Mouse (Mus musculus): ENCODE measurements at regions not wholly inside any gene's neighbourhood (a gene's known extent, or its start where the extent isn't known, plus 50 kb on each side); places are given as distances from the start of the nearest gene placed in this dataset.

- H3K79me3 ChIP-seq (ENCODE audit: low read depth): no peaks in the 10 kb centered on the region
- TF ChIP-seq CTCF (IDR thresholded peaks at IDR 0.05; ENCODE audit: control insufficient read depth, insufficient read depth, insufficient read length) (no peak), FOSL1 (IDR thresholded peaks at IDR 0.05; ENCODE audit: insufficient read depth, low read length, poor library complexity, severe bottlenecking) (no peak), MAX (IDR thresholded peaks at IDR 0.05) (no peak), USF1 (IDR thresholded peaks at IDR 0.05; ENCODE audit: low read depth) (no peak), CEBPB (IDR thresholded peaks at IDR 0.05; ENCODE audit: low read depth) (no peak), MYOG (IDR thresholded peaks at IDR 0.05; ENCODE audit: control insufficient read depth, extremely low read depth, insufficient read length) (no peak), MYOD1 (IDR thresholded peaks at IDR 0.05; ENCODE audit: control insufficient read depth, insufficient read length, low read depth) (no peak)
- H3K79me2 ChIP-seq (ENCODE audit: control insufficient read depth, insufficient read depth): no peaks in the 10 kb centered on the region
- H3K36me3 ChIP-seq (ENCODE audit: control insufficient read depth, insufficient read depth): no peaks in the 10 kb centered on the region
- H3ac ChIP-seq (ENCODE audit: control insufficient read depth, insufficient read length, low read depth): no peak overlapping the region
- H3K4me3 ChIP-seq (ENCODE audit: insufficient read depth, poor library complexity, severe bottlenecking): no peak overlapping the region
- no peaks in the 10 kb centered on the region for H3K27me3 ChIP-seq (ENCODE audit: control insufficient read depth, insufficient read depth, insufficient read length)
These were observed 51.1 kb upstream of the Adra1b start for GRCm38 (mm10) chr11:43952151-43952550.

DNA sequence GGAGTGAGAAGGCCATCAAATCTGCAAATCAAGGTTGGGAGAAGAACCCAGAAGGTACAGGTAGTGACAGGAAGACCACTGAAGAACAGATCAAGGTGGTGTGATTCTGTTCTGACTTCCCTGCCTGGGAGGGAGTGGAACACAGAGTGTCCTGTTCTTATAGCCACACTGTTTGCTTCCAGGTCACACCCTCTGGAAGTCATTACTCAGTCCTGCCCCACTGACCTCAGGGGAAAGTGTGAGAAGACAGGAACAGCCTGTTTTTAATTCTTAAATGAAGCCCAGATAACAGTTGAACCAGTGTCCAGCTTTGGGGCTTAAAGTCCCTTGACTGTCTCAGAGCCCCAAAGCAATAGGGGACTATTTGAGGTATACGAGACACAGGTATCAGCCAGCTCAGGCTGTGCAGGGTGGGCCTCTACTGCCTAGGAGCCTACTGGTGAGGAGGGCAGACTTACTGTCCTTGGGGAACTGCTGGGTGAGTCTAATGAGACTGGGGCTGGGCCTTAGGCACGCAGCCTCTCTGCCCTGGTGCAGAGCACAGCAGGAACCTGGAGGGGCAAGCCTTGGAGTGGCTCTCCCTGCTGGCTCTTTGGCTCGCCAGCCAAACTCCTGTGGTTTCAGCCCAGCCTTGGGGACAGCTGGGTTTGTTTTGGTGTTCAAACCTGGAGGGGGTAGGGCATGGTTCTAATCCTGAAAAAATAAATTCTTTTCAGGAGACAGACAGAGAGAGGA, 57.4 kb upstream of the Adra1b start:
- Histone ChIP-seq H3K4me3 (ENCODE audit: insufficient read depth, poor library complexity, severe bottlenecking) (no peak overlapping the region), H3K79me3 (ENCODE audit: low read depth) (no peaks in the 10 kb centered on the region), H3K79me2 (ENCODE audit: control insufficient read depth, insufficient read depth) (no peaks in the 10 kb centered on the region), H3ac (ENCODE audit: control insufficient read depth, insufficient read length, low read depth) (no peak overlapping the region), H3K27me3 (ENCODE audit: control insufficient read depth, insufficient read depth, insufficient read length) (no peaks in the 10 kb centered on the region), H3K36me3 (ENCODE audit: control insufficient read depth, insufficient read depth) (no peaks in the 10 kb centered on the region)
- peak; percentile 32 for TF ChIP-seq MYOD1 (IDR thresholded peaks at IDR 0.05; ENCODE audit: control insufficient read depth, insufficient read length, low read depth)
- no peak for TF ChIP-seq FOSL1 (IDR thresholded peaks at IDR 0.05; ENCODE audit: insufficient read depth, low read length, poor library complexity, severe bottlenecking)
- TF ChIP-seq USF1 (IDR thresholded peaks at IDR 0.05; ENCODE audit: low read depth): no peak

- no peaks in the 10 kb centered on the region for H3K79me2 ChIP-seq (ENCODE audit: control insufficient read depth, insufficient read depth)
- H3K36me3 ChIP-seq (ENCODE audit: control insufficient read depth, insufficient read depth): no peaks in the 10 kb centered on the region
- TF ChIP-seq MYOG (IDR thresholded peaks at IDR 0.05; ENCODE audit: control insufficient read depth, extremely low read depth, insufficient read length) (no peak), FOSL1 (IDR thresholded peaks at IDR 0.05; ENCODE audit: insufficient read depth, low read length, poor library complexity, severe bottlenecking) (no peak), USF1 (IDR thresholded peaks at IDR 0.05; ENCODE audit: low read depth) (no peak), CTCF (IDR thresholded peaks at IDR 0.05; ENCODE audit: control insufficient read depth, insufficient read depth, insufficient read length) (no peak), MYOD1 (IDR thresholded peaks at IDR 0.05; ENCODE audit: control insufficient read depth, insufficient read length, low read depth) (no peak)
- no peaks in the 10 kb centered on the region for H3K79me3 ChIP-seq (ENCODE audit: low read depth)
- no peak overlapping the region for H3K4me3 ChIP-seq (ENCODE audit: insufficient read depth, poor library complexity, severe bottlenecking)
- no peak overlapping the region for H3ac ChIP-seq (ENCODE audit: control insufficient read depth, insufficient read length, low read depth)
- H3K27me3 ChIP-seq (ENCODE audit: control insufficient read depth, insufficient read depth, insufficient read length): no peaks in the 10 kb centered on the region
These were observed 57.9 kb upstream of the Adra1b start for GRCm38 (mm10) chr11:43958976-43959315.

GRCm38 (mm10) chr11:43960348-43961105, 59.5 kb upstream of the Adra1b start:
- Histone ChIP-seq H3K36me3 (ENCODE audit: control insufficient read depth, insufficient read depth) (no peaks in the 10 kb centered on the region), H3ac (ENCODE audit: control insufficient read depth, insufficient read length, low read depth) (no peak overlapping the region), H3K4me3 (ENCODE audit: insufficient read depth, poor library complexity, severe bottlenecking) (no peak overlapping the region), H3K27me3 (ENCODE audit: control insufficient read depth, insufficient read depth, insufficient read length) (no peaks in the 10 kb centered on the region), H3K79me3 (ENCODE audit: low read depth) (no peaks in the 10 kb centered on the region), H3K79me2 (ENCODE audit: control insufficient read depth, insufficient read depth) (no peaks in the 10 kb centered on the region)
- TF ChIP-seq MYOG (IDR thresholded peaks at IDR 0.05; ENCODE audit: control insufficient read depth, extremely low read depth, insufficient read length): no peak
- TF ChIP-seq MYOD1 (IDR thresholded peaks at IDR 0.05; ENCODE audit: control insufficient read depth, insufficient read length, low read depth): no peak
- no peak for TF ChIP-seq CEBPB (IDR thresholded peaks at IDR 0.05; ENCODE audit: low read depth)
- no peak for TF ChIP-seq USF1 (IDR thresholded peaks at IDR 0.05; ENCODE audit: low read depth)
- TF ChIP-seq MAX (IDR thresholded peaks at IDR 0.05): no peak
- no peak for TF ChIP-seq FOSL1 (IDR thresholded peaks at IDR 0.05; ENCODE audit: insufficient read depth, low read length, poor library complexity, severe bottlenecking)
- no peak for TF ChIP-seq CTCF (IDR thresholded peaks at IDR 0.05; ENCODE audit: control insufficient read depth, insufficient read depth, insufficient read length)

GRCm38 (mm10) chr11:43961398-43962070, 60.5 kb upstream of the Adra1b start:
- TF ChIP-seq FOSL1 (IDR thresholded peaks at IDR 0.05; ENCODE audit: insufficient read depth, low read length, poor library complexity, severe bottlenecking) (no peak), CEBPB (IDR thresholded peaks at IDR 0.05; ENCODE audit: low read depth) (no peak), CTCF (IDR thresholded peaks at IDR 0.05; ENCODE audit: control insufficient read depth, insufficient read depth, insufficient read length) (no peak), MAX (IDR thresholded peaks at IDR 0.05) (no peak), MYOD1 (IDR thresholded peaks at IDR 0.05; ENCODE audit: control insufficient read depth, insufficient read length, low read depth) (no peak), USF1 (IDR thresholded peaks at IDR 0.05; ENCODE audit: low read depth) (no peak), MYOG (IDR thresholded peaks at IDR 0.05; ENCODE audit: control insufficient read depth, extremely low read depth, insufficient read length) (no peak)
- no peak overlapping the region for H3ac ChIP-seq (ENCODE audit: control insufficient read depth, insufficient read length, low read depth)
- no peaks in the 10 kb centered on the region for H3K79me3 ChIP-seq (ENCODE audit: low read depth)
- H3K79me2 ChIP-seq (ENCODE audit: control insufficient read depth, insufficient read depth): no peaks in the 10 kb centered on the region
- no peaks in the 10 kb centered on the region for H3K27me3 ChIP-seq (ENCODE audit: control insufficient read depth, insufficient read depth, insufficient read length)
- H3K4me3 ChIP-seq (ENCODE audit: insufficient read depth, poor library complexity, severe bottlenecking): no peak overlapping the region
- H3K36me3 ChIP-seq (ENCODE audit: control insufficient read depth, insufficient read depth): no peaks in the 10 kb centered on the region

Data from C2C12 (cell line).